Mouse (Mus musculus): ENCODE measurements at regions not wholly inside any gene's neighbourhood (a gene's known extent, or its start where the extent isn't known, plus 50 kb on each side); places are given as distances from the start of the nearest gene placed in this dataset.

GRCm38 (mm10) chr1:147239108-147239507 lies 744.5 kb downstream of the Brinp3 start:
- DNase-seq (ENCODE audit: low spot score) = no peak

- no peak for DNase-seq (ENCODE audit: low spot score)
Measured at GRCm38 (mm10) chr1:147273324-147273723, 778.8 kb downstream of the Brinp3 start.

GRCm38 (mm10) chr1:147291119-147291518 lies 796.6 kb downstream of the Brinp3 start:
- no peak for DNase-seq (ENCODE audit: low spot score)

GRCm38 (mm10) chr1:147309246-147309645 lies 814.7 kb downstream of the Brinp3 start:
- no peak for DNase-seq (ENCODE audit: low spot score)

GRCm38 (mm10) chr1:147343276-147343953 lies 848.9 kb downstream of the Brinp3 start:
- peak; percentile 24 for DNase-seq (ENCODE audit: low spot score)

- no peak for DNase-seq (ENCODE audit: low spot score)
Measured at GRCm38 (mm10) chr1:147344027-147344426, 849.5 kb downstream of the Brinp3 start.

All from ovary, postnatal 36 days (tissue).